Mouse (Mus musculus): ENCODE results near the gene Rnf19b. TPM values are rescaled to one million over a fixed set of nuclear protein-coding genes. Genes with fewer than 3 reads are reported as not detected.

Gene Rnf19b
- polyA plus RNA-seq, 1 experiment from 2014 or later, result 7.1 TPM

DNA sequence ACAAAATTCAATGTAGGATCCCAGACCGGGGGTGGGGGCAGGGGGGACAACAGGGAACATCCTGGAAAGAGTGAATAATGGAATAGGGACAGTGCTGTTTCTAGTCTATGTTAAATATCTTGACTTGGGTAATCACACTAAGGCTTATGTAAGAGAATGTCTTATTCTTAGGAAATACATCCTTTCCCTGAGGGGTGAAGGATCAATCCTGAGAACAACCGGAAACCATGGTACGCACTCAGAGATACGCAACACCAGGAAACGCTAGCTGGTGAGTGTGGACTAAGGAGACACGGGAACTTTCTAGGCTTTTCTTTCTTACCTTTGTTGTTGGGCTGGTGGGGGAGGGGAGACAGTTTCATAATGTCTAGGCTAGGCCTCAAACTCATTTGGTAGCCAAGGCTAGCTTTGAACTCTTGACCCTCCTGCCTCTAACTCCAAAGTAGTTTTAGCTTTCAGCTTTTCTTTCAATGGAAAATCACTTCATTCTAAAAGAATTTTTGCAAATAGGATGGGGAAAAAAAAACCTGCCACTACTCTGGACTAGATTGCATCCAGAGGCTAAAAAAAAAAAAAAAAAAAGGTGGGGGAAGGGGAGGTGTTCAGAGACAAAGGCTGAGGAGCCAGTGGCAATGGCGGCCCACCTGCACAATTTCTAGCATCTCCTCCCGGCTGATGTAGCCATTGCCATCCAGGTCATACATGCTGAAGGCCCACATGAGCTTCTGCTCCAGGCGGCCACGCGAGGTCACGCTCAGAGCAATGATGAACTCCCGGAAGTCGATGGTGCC lies 59.8 kb downstream of the Rnf19b start:
- no peak overlapping the region for H3K4me2 ChIP-seq (ENCODE audit: low read length)
- H3K4me3 ChIP-seq (replicated peaks; ENCODE audit: low read depth, low read length), result no peak overlapping the region
- no peak for TF ChIP-seq CTCF (IDR thresholded peaks at IDR 0.05; ENCODE audit: low read depth)
- H3K9ac ChIP-seq (ENCODE audit: low read depth, low read length), result no peak overlapping the region
- H3K27me3 ChIP-seq (ENCODE audit: insufficient read depth, low read length), result peaks cover 4% of the 10 kb centered on the region; the same call in 1 of the 2 replicates
- DNase-seq (ENCODE audit: low spot score), result no peak
- 82% methylated on average over 14 of the region's 14 CpGs for WGBS
- H3K4me1 ChIP-seq (replicated peaks; ENCODE audit: insufficient read depth, low read length), result no peaks in the 10 kb centered on the region; the same call in 1 of the 2 replicates
- no peak for ATAC-seq (replicated peaks; ENCODE audit: low FRiP score, low read depth)
- no peaks in the 10 kb centered on the region for H3K9me3 ChIP-seq (replicated peaks; ENCODE audit: low read length)
- no peaks in the 10 kb centered on the region for H3K36me3 ChIP-seq (ENCODE audit: insufficient read depth, low read length)
- H3K27ac ChIP-seq, result no peak overlapping the region

GRCm38 (mm10) chr4:129119708-129120107 lies 61.6 kb downstream of the Rnf19b start:
- no peak overlapping the region for H3K4me2 ChIP-seq (ENCODE audit: low read length)
- peaks cover 7% of the 10 kb centered on the region for H3K27me3 ChIP-seq (ENCODE audit: insufficient read depth, low read length)
- no peak for ATAC-seq (replicated peaks; ENCODE audit: low FRiP score, low read depth)
- WGBS, result 73% methylated on average over 10 of the region's 10 CpGs
- no peak for TF ChIP-seq CTCF (IDR thresholded peaks at IDR 0.05; ENCODE audit: low read depth)
- no peak overlapping the region for H3K27ac ChIP-seq
- H3K36me3 ChIP-seq (ENCODE audit: insufficient read depth, low read length), result no peaks in the 10 kb centered on the region
- no peak overlapping the region for H3K9ac ChIP-seq (ENCODE audit: low read depth, low read length)
- no peak for DNase-seq (ENCODE audit: low spot score)
- H3K9me3 ChIP-seq (replicated peaks; ENCODE audit: low read length), result no peaks in the 10 kb centered on the region
- no peak overlapping the region for H3K4me3 ChIP-seq (replicated peaks; ENCODE audit: low read depth, low read length)
- no peaks in the 10 kb centered on the region; the same call in 1 of the 2 replicates for H3K4me1 ChIP-seq (replicated peaks; ENCODE audit: insufficient read depth, low read length)

- no peaks in the 10 kb centered on the region for H3K36me3 ChIP-seq (ENCODE audit: insufficient read depth, low read length)
- H3K4me2 ChIP-seq (ENCODE audit: low read length), result peak overlapping the region; percentile 75
- DNase-seq (ENCODE audit: low spot score) (peak; percentile 79), ATAC-seq (replicated peaks; ENCODE audit: low FRiP score, low read depth) (peak; percentile 61)
- H3K4me1 ChIP-seq (replicated peaks; ENCODE audit: insufficient read depth, low read length), result peaks cover 6% of the 10 kb centered on the region; the same call in 1 of the 2 replicates
- WGBS, result under 1% methylated on average over 44 of the region's 59 CpGs
- H3K27me3 ChIP-seq (ENCODE audit: insufficient read depth, low read length), result peaks cover 7% of the 10 kb centered on the region
- no peak overlapping the region for H3K9ac ChIP-seq (ENCODE audit: low read depth, low read length)
- peak overlapping the region; percentile 34 for H3K4me3 ChIP-seq (replicated peaks; ENCODE audit: low read depth, low read length)
- TF ChIP-seq CTCF (IDR thresholded peaks at IDR 0.05; ENCODE audit: low read depth), result peak; percentile 59
- no peaks in the 10 kb centered on the region for H3K9me3 ChIP-seq (replicated peaks; ENCODE audit: low read length)
- no peak overlapping the region for H3K27ac ChIP-seq
Measured at GRCm38 (mm10) chr4:129120520-129121445, 62.7 kb downstream of the Rnf19b start.

DNA sequence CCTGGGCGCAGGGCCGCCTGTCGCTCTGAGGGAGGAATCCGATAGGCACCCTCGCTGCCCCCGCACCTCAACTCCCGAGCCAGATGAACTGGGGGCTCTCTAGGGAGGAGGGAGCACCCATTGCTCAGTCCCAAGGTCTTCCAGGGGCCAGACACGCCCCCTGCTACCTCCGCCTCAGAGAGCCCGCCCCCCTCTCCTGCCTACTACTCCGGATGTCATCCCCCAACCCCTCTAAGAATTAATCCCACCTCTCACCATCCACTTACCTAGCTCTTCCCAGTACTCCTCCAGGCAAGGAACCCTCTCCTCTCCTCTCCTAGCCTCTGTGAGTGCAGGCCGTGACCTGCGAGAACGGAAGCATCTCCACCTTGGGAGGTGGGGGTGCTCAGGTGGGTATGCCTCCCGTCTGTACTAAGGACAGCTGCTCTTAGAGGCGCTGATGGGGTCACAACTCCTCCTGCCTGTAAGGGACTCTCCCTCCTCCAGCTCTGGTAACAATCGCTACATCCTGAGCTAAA lies 63.6 kb downstream of the Rnf19b start, which contains the start of gene Hpca:
Hpca (minus strand) TSS at position 468 of the 518 bp plus-strand sequence.
- under 1% methylated on average over 17 of the region's 17 CpGs for WGBS
- Histone ChIP-seq H3K36me3 (ENCODE audit: insufficient read depth, low read length) (no peaks in the 10 kb centered on the region), H3K9me3 (replicated peaks; ENCODE audit: low read length) (no peaks in the 10 kb centered on the region), H3K4me3 (replicated peaks; ENCODE audit: low read depth, low read length) (peak within 1 kb of the TSS; percentile 34), H3K27ac (no peak within 1 kb of the TSS), H3K9ac (ENCODE audit: low read depth, low read length) (no peak within 1 kb of the TSS), H3K4me2 (ENCODE audit: low read length) (peak within 1 kb of the TSS; percentile 75), H3K27me3 (ENCODE audit: insufficient read depth, low read length) (peaks cover 7% of the 10 kb centered on the region), H3K4me1 (replicated peaks; ENCODE audit: insufficient read depth, low read length) (peaks cover 10% of the 10 kb centered on the region; the same call in 1 of the 2 replicates)
- DNase-seq (ENCODE audit: low spot score) (no peak), ATAC-seq (replicated peaks; ENCODE audit: low FRiP score, low read depth) (no peak; the same call in 1 of the 2 replicates)
- TF ChIP-seq CTCF (IDR thresholded peaks at IDR 0.05; ENCODE audit: low read depth), result no peak

GRCm38 (mm10) chr4:129122107-129122506 lies 64.0 kb downstream of the Rnf19b start:
- H3K4me1 ChIP-seq (replicated peaks; ENCODE audit: insufficient read depth, low read length), result peaks cover 10% of the 10 kb centered on the region; the same call in 1 of the 2 replicates
- 30% methylated on average over 9 of the region's 9 CpGs for WGBS
- ATAC-seq (replicated peaks; ENCODE audit: low FRiP score, low read depth) (no peak), DNase-seq (ENCODE audit: low spot score) (no peak)
- H3K27ac ChIP-seq, result no peak overlapping the region
- peaks cover 7% of the 10 kb centered on the region for H3K27me3 ChIP-seq (ENCODE audit: insufficient read depth, low read length)
- no peak for TF ChIP-seq CTCF (IDR thresholded peaks at IDR 0.05; ENCODE audit: low read depth)
- H3K36me3 ChIP-seq (ENCODE audit: insufficient read depth, low read length), result no peaks in the 10 kb centered on the region
- no peak overlapping the region for H3K9ac ChIP-seq (ENCODE audit: low read depth, low read length)
- no peak overlapping the region for H3K4me2 ChIP-seq (ENCODE audit: low read length)
- no peaks in the 10 kb centered on the region for H3K9me3 ChIP-seq (replicated peaks; ENCODE audit: low read length)
- no peak overlapping the region for H3K4me3 ChIP-seq (replicated peaks; ENCODE audit: low read depth, low read length)

GRCm38 (mm10) chr4:129122719-129123118 lies 64.6 kb downstream of the Rnf19b start:
- ATAC-seq (replicated peaks; ENCODE audit: low FRiP score, low read depth), result no peak
- TF ChIP-seq CTCF (IDR thresholded peaks at IDR 0.05; ENCODE audit: low read depth), result no peak
- Histone ChIP-seq H3K36me3 (ENCODE audit: insufficient read depth, low read length) (no peaks in the 10 kb centered on the region), H3K4me1 (replicated peaks; ENCODE audit: insufficient read depth, low read length) (peaks cover 10% of the 10 kb centered on the region; the same call in 1 of the 2 replicates), H3K9me3 (replicated peaks; ENCODE audit: low read length) (no peaks in the 10 kb centered on the region), H3K4me2 (ENCODE audit: low read length) (no peak overlapping the region), H3K27ac (no peak overlapping the region), H3K9ac (ENCODE audit: low read depth, low read length) (no peak overlapping the region), H3K27me3 (ENCODE audit: insufficient read depth, low read length) (peaks cover 7% of the 10 kb centered on the region), H3K4me3 (replicated peaks; ENCODE audit: low read depth, low read length) (no peak overlapping the region)
- no peak for DNase-seq (ENCODE audit: low spot score)
- 37% methylated on average over 8 of the region's 8 CpGs for WGBS
